Mouse (Mus musculus): ENCODE results near the gene Col2a1. TPM values are rescaled to one million over a fixed set of nuclear protein-coding genes. Genes with fewer than 3 reads are reported as not detected.

The Col2a1 gene
- polyA plus RNA-seq, 1 experiment from 2014 or later = not detected

- Histone ChIP-seq H3K36me3 (ENCODE audit: inconsistent target) (no peaks in the 10 kb centered on the region), H3K27ac (no peak overlapping the region), H3K4me3 (ENCODE audit: inconsistent target) (no peak overlapping the region), H3K79me2 (ENCODE audit: inconsistent target) (no peaks in the 10 kb centered on the region)
- WGBS (ENCODE audit: missing documents) = 92% methylated on average over 6 of the region's 6 CpGs
These were observed 65.9 kb downstream of the Col2a1 start for GRCm38 (mm10) chr15:97938580-97938979.

GRCm38 (mm10) chr15:97932441-97932840, 72.1 kb downstream of the Col2a1 start:
- H3K4me3 ChIP-seq (ENCODE audit: inconsistent target) = no peak overlapping the region
- H3K36me3 ChIP-seq (ENCODE audit: inconsistent target) = no peaks in the 10 kb centered on the region
- H3K79me2 ChIP-seq (ENCODE audit: inconsistent target) = no peaks in the 10 kb centered on the region
- H3K27ac ChIP-seq = no peak overlapping the region
- 89% methylated on average over 10 of the region's 12 CpGs for WGBS (ENCODE audit: missing documents)

- Histone ChIP-seq H3K4me3 (ENCODE audit: inconsistent target) (no peak overlapping the region), H3K27ac (no peak overlapping the region), H3K36me3 (ENCODE audit: inconsistent target) (no peaks in the 10 kb centered on the region), H3K79me2 (ENCODE audit: inconsistent target) (no peaks in the 10 kb centered on the region)
- WGBS (ENCODE audit: missing documents) = 72% methylated on average over 13 of the region's 13 CpGs
These were observed 75.2 kb downstream of the Col2a1 start for GRCm38 (mm10) chr15:97929259-97929824.

GRCm38 (mm10) chr15:97927821-97928220, 76.7 kb downstream of the Col2a1 start:
- WGBS (ENCODE audit: missing documents) = 31% methylated on average over 6 of the region's 6 CpGs
- Histone ChIP-seq H3K4me3 (ENCODE audit: inconsistent target) (no peak overlapping the region), H3K79me2 (ENCODE audit: inconsistent target) (no peaks in the 10 kb centered on the region), H3K27ac (no peak overlapping the region), H3K36me3 (ENCODE audit: inconsistent target) (no peaks in the 10 kb centered on the region)

GRCm38 (mm10) chr15:97927018-97927417, 77.5 kb downstream of the Col2a1 start:
- H3K36me3 ChIP-seq (ENCODE audit: inconsistent target) = no peaks in the 10 kb centered on the region
- H3K27ac ChIP-seq = no peak overlapping the region
- H3K4me3 ChIP-seq (ENCODE audit: inconsistent target) = no peak overlapping the region
- H3K79me2 ChIP-seq (ENCODE audit: inconsistent target) = no peaks in the 10 kb centered on the region
- 54% methylated on average over 4 of the region's 4 CpGs for WGBS (ENCODE audit: missing documents)

Other genes with a start within 250 kb of the Col2a1 start
- gene Rapgef3, start 236.7 kb downstream of the Col2a1 start, polyA plus RNA-seq (2018) = 5.0 to 10.9 TPM (median 10.2 TPM) in 3 replicates
- gene Slc48a1, start 226.2 kb downstream of the Col2a1 start, polyA plus RNA-seq (2018) = 221 to 258 TPM (median 233 TPM) in 3 replicates
- gene Hdac7, start 160.2 kb downstream of the Col2a1 start, polyA plus RNA-seq (2018) = 2.1 to 3.4 TPM (median 2.6 TPM) in 3 replicates
- gene Vdr, start 94.1 kb downstream of the Col2a1 start, polyA plus RNA-seq (2018) = 0.11 to 0.61 TPM (median 0.16 TPM) in 3 replicates
- gene Tmem106c, start 40.5 kb downstream of the Col2a1 start, polyA plus RNA-seq (2018) = 43.3 to 54.3 TPM (median 47.9 TPM) in 3 replicates
- gene Pfkm, start 87.9 kb upstream of the Col2a1 start, polyA plus RNA-seq (2018) = 4.4 to 6.7 TPM (median 5.4 TPM) in 3 replicates
- gene Senp1, start 89.0 kb upstream of the Col2a1 start, polyA plus RNA-seq (2018) = 11.1 to 14.4 TPM (median 13.4 TPM) in 3 replicates
- gene Asb8, start 160.9 kb upstream of the Col2a1 start, polyA plus RNA-seq (2018) = 26.1 to 34.8 TPM (median 30.3 TPM) in 3 replicates
- not detected in 3 replicates for gene Ccdc184, start 162.5 kb upstream of the Col2a1 start, polyA plus RNA-seq (2018)
- not detected in 3 replicates for gene Olfr288, start 190.8 kb upstream of the Col2a1 start, polyA plus RNA-seq (2018)
- gene Gm44579, start 216.3 kb upstream of the Col2a1 start, polyA plus RNA-seq (2018) = not detected in 3 replicates
- not detected in 3 replicates for gene Olfr287, start 216.4 kb upstream of the Col2a1 start, polyA plus RNA-seq (2018)
- not detected in 3 replicates for gene Olfr286, start 229.8 kb upstream of the Col2a1 start, polyA plus RNA-seq (2018)

All from macrophage (primary cell).